Mouse (Mus musculus) olfactory bulb, adult 2 months (tissue): ENCODE data around the gene Hyal3.

Experiments used
- CTCF ChIP-seq: fragments of 200-500 bp; IDR thresholded peaks from 2 replicates; pipeline ENCODE4 v1.5.1; 2012; ENCODE audit warnings: low read depth, mild to moderate bottlenecking, low read length, moderate library complexity; ENCODE audit not compliant: insufficient read depth
- POLR2A ChIP-seq: fragments of 200-500 bp; IDR thresholded peaks from 2 replicates; pipeline ENCODE4 v1.6.1; 2012; ENCODE audit warnings: mild to moderate bottlenecking, low read depth, low read length, moderate library complexity; ENCODE audit not compliant: insufficient read depth

GRCm38 (mm10) chr9:107624951-107625350 is 44.3 kb downstream of the Hyal3 start:
- TF ChIP-seq POLR2A, result no peak
- no peak for TF ChIP-seq CTCF
